Mouse (Mus musculus) right cerebral cortex, postnatal 25 days (tissue): ENCODE data around the gene Tlr9.

ENCODE experiments used
- DNase-seq: peaks from one replicate; pipeline ENCODE4 v3.0.0; 2022

The Tlr9 gene

GRCm38 (mm10) chr9:106222261-106222851 is at the start of gene Tlr9:
Tlr9 (plus strand) TSS chr9:106222598.
- no peak for DNase-seq

GRCm38 (mm10) chr9:106173363-106173762 is 49.0 kb upstream of the Tlr9 start:
- no peak for DNase-seq

- DNase-seq, result no peak
These were observed 46.7 kb upstream of the Tlr9 start for GRCm38 (mm10) chr9:106175552-106176200.

- no peak for DNase-seq
These were observed 45.6 kb upstream of the Tlr9 start for GRCm38 (mm10) chr9:106176769-106177168.

DNA sequence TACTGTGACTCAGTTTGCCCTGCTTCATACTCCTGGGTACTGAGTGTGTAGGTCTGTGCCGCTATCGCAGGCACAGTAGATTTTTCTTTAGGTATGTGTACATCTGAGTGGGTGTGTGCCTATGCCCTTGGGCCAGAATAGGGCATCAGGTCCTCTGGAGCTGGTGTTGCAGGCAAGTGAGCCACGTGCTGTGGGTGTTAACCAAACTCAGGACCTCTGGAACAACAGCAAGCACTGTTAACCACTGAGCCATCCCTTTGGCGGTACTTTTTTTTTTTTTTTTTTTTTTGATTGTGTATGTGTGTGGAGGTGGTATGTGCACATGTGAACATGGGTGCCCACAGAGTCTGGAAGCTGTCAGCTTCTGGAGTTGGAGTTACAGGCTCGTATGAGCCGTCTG is 44.6 kb upstream of the Tlr9 start:
- no peak for DNase-seq

GRCm38 (mm10) chr9:106179454-106179853 is 42.9 kb upstream of the Tlr9 start:
- DNase-seq, result no peak

DNA sequence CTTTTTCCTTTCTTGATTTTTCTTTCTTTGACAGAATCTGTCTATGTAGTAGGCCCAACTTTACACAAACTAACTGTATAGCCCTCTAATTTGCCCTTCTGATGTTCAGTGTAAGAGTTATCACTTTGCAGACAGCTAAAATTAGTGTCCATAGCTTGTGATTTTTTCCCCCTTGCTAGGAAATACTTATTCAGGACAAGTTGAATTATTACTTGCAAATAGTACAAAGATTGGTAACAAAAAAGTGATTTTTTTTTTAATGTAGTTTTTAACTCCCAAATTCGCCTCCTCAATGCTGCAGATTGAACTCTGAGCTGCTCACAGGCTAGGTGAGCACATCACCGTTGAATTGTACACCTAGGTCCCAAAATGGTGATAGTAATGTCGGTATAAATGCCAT is 42.4 kb upstream of the Tlr9 start:
- no peak for DNase-seq

GRCm38 (mm10) chr9:106182146-106182545 is 40.3 kb upstream of the Tlr9 start:
- DNase-seq, result no peak

DNA sequence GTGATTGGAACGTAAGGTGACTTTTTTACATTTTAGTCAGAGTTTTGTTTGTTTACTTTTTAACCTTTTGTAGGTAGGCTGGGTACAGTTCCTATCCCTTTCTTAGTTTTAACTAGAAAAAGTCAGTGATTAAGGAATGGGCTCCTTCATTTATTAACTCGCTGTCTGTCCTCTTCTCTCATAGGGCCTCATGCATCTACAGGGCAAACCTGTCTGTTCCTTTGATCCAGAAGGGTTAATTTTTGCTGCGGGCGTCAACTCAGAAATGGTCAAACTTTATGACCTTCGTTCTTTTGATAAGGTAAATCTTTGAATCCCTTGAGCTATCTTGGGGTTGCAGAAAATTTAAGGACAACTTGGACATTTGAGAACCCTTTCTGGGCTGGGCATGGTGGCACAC is 38.4 kb upstream of the Tlr9 start:
- no peak for DNase-seq

- no peak for DNase-seq
These were observed 31.0 kb upstream of the Tlr9 start for GRCm38 (mm10) chr9:106191355-106191754.

GRCm38 (mm10) chr9:106192024-106192423 is 30.4 kb upstream of the Tlr9 start:
- DNase-seq, result no peak

- DNase-seq, result no peak
These were observed 29.4 kb upstream of the Tlr9 start for GRCm38 (mm10) chr9:106192998-106193397.

DNA sequence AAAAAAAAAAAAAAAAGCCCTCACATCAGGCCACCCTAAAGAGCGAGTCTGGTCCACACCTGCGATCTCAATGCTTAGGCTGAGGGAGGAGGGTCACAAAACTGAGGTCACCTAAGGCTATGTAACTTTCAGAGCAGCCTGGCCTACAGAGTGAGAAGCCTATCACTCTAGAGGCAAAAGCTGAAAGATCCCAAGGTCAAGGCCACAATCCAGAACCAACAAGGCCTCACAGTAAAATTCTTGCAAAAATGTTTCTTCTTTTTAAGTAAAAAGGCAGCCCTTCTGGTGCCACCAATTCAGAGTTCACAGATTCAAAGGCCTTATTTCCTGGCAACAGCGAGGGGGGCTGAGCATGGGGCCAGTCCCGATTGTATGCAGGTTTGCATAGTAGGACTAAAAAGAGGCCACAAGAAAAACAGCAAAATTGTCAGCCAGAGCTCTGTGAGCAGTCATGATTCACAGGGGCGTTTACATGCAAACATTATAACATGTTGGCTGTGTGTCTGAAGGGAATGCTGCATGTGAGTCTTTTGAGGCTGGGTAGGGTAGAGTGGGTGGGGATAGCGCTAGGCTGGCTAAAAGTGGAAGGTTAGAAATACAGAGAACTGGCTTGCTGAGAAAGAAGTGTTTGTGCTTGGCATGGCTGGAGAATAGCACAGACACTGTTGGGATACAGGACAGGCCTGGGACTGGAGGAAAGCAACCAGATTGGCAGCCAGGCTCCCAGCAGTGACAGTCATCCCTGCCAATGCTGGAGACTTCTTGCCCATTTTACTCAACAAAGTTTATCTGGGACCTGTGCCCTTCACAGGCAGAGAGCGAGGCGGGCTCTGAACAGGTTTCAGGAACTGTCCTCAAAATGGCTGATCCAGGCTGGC is 28.2 kb upstream of the Tlr9 start:
- DNase-seq, result no peak

DNA sequence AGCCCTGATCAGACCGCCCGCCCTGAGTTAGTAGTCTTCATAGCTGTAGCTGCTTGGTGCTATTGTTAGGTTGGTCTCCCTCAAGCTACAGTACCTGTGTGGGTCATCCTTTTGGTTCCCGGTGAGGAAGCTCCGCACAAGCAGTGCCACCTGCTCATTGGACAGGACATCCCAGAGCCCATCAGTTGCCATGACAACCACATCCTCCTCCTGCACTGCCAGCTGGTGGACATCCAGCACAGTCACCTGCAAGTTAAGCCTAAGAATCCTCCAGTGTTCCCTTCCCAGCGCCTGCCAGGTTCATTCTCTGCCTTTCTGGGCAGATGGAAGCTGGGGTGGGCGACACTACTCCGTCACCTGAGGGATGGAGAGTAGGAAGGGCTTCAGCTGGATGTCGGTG is 26.7 kb upstream of the Tlr9 start:
- peak; percentile 59 for DNase-seq

- DNase-seq, result no peak
These were observed 25.2 kb upstream of the Tlr9 start for GRCm38 (mm10) chr9:106197081-106197713.

DNA sequence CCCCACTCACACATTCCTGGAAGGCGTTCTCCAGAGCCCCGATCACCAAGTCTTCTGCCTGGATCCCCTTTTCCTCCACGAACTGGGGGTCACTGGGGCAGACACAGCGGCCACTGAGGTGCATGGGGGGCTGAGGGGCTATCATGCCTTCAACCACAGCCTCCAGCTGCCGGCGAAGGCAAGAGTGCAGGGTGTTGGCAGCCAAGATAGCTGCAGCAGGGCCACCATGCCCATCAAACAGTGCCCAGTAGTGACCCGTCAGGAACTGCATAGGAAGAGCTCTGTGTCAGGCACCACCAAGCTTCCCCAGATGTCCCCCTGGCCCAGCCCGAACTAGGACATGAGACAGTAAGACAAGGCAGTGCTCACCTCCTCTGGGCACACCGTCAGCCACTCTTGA is 24.7 kb upstream of the Tlr9 start:
- DNase-seq, result no peak

DNA sequence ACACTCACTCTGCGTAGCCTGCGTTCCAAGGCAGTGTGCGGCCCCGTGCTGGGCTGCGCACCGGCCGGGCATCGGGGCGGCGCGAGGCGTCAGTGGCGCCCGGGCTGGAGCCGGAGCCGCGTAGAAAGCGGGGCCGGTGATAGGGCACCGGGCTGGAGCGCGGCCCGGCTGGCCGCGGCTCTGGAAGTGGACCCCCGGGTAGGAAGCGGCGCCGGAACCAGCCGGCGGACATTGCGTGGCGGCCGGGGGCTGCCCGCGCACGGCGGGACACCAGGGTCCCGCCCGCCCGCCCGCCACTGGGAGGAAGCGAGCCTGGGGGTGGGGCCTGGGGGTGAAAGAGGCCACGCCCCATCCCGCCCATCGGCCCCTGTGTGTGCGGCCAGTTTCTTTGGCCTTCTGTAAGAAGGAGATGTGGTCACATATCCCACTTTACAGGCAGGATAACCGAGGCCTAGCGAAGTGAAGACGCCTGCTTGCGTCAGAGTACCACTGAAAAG is 23.4 kb upstream of the Tlr9 start:
- peak; percentile 52 for DNase-seq

GRCm38 (mm10) chr9:106199535-106200272 is 22.7 kb upstream of the Tlr9 start, which contains the start of gene Ppm1m:
Ppm1m (minus strand) TSS chr9:106199746.
- no peak for DNase-seq

DNA sequence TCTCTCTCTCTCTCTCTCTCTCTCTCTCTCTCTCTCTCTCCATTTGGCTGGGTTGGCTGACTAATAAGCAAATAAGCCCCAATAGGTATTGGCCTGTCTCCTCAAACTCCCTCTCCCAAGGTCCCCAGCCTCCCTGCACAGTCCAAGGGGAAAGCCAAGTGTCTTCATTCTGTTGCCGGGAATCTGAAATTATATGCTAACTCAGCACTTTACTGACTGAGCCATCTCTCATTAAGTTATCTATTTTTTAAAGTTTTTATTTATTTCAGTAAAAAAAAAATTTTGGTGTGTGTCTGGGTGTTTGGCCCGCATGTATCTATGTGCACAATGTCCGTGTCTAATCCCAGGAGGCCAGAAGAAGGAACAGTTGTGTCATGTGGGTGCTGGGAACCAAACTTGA is 20.5 kb upstream of the Tlr9 start:
- DNase-seq, result no peak

DNA sequence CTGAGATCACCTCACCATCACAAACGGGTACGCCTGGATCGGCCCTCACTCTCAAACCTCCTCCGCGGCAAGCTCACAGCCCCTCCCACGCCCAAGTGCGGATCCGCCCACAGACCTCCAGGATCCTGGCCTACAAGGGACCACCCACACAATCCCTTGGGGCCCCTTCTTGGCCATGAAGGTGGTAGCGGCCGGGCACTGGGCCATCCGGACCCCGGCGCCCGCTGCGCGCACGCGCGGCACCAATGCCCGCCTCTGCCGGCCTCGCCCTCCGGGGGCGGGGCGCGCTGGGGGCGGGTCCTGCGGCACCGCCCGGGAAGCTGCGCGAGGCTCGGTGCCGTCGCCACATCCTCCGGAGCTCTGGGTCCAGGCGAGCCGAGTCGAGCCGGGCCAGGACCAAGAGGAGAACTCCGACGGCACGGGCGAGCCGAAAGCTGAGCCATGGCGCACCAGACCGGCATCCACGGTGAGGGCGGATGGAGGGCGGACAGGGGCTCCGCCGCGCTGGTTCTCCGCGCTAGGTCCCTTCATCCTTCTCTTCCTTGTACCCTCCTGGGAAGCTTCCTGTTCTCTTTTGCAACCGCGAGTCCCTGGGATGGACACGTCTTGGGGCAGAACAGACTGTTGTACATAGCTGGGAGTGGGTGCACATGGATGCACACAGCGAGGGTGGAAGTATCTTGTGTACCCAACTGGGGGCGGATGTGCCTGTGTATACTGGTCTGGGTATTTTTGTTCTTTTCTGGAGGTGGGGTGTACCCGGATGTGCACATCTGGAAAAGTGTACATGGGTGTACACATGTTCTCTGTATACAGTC is 19.4 kb upstream of the Tlr9 start, which contains the start of gene Twf2:
Gene Twf2, plus strand, starts transcription at position 290 of the 818 bp plus-strand sequence.
- peak; percentile 93 for DNase-seq
